Mouse (Mus musculus) ovary, adult 18-20 months (tissue): ENCODE results near the gene Bloc1s3.

Source experiments
- DNase-seq: peaks from one replicate; pipeline ENCODE4 v3.0.0; 2022; ENCODE audit warnings: low spot score, mixed read lengths

Bloc1s3 gene

DNA sequence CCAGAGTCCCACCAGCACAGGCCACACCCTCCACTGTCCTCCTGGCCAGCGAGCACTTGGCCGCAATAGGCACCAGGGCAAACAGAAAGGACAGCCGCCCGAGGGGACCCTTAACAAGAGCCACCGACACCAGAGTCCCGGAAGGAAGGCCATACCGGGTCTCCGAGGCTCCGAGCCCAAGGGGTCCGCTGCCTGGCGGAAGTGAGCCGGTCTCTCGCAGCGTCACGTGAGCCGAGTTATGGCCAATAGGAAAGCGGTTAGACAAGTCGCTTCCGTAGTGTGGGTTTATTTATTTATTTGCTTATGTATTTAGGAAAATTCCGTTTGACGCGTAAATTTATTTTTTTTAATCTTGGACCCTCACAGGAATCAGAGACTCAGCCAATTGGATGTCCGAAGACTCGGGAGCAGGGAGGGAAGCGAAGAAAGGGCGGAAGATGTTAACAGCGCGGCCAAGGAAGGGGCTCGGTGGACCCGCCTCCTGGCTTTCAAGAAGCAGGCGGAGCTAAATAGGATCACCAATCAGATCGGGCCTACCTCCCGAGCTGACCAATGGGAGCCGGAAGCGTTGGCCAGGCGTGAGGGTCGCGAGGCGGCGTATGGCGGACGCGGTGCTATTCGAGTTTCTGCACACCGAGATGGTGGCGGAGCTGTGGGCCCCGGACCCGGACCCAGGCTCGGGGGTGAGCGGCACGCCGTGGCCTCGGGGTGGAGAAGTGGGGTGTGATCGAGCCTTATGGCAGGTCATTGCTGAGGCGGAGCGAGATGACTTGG lies at the start of gene Bloc1s3, which contains the start of gene Trappc6a:
TSS of gene Bloc1s3 (minus strand) at position 218 of the 774 bp plus-strand sequence.
TSS of gene Trappc6a (plus strand) at position 246 of the 774 bp plus-strand sequence.
- DNase-seq, result peak; percentile 88

DNA sequence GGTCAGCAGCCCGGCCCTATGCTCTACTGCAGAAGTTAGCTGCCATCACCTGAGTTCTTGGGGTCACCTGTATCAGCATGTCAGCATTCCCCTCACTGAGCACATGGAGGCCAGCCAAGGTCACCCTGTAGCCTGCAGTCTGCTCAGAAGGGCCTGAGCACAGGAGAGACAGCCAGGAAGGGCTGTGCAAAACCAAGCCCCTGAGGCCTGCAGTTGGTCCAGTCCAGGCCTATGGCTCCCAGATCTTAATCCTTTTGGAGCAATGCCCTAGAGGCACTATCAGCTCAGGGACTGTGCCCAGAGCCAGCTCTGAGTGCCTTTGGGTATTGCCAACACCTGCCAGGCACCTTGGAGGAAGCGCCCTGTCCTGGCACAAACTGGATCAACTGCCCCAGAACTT lies 48.9 kb upstream of the Bloc1s3 start:
- no peak for DNase-seq

DNA sequence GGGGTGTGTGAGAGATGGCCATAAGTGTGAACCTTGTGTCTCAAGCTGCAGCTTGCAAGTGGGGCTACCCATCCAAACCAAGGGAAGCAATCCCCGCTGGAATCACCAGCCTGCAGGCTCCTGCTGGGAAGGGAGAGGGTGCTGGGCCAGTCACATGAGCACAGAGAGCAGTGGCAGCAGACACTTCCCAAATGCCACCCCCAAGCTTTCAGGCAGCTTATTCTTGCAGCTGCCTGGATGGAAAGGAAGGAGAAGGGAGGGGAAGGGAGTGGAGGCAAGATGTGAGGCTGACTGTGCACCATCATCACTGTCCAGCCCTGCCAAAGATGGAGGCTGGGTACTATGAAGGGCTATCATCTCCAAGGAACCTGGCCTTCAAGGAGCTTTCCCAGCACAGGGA lies 46.0 kb upstream of the Bloc1s3 start:
- no peak for DNase-seq

DNA sequence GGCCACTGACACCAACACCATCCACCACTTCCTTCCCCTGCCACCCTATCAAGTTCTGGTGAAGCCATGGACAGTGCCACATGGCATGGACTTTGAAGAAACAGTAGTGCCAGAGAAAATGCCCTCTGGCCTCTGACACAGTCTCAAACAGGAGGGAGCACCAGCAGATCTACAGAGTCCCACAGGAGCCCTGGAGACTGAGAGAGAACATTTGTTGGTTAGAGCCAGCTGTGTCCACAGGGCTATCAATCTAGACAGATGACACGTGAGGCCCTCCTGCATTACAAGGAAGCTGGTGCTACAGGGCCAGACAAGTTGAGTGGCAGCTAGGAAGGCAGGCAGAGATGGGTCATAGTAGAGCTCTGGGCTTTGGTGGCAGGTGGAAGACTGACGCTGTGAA lies 44.3 kb upstream of the Bloc1s3 start:
- DNase-seq, result no peak

DNA sequence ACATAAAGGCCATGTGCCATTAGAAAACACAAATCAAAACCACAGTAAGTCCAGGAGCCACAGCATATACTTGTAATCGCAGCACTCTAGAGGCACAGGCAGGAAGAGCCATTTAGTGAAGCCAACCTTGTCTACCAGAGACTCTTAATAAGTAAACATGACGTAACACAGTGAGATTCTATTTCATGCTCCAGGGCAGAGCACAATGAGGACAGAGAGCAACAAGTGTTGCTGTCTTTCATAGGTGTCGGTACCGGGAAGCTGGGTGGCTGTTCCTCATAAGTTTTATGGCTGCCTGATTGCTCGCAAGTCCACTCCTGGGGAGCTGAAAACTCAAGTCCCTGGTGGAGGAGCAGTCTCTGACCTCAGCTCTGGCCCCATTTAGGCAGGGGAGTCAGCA lies 43.5 kb upstream of the Bloc1s3 start:
- no peak for DNase-seq

DNA sequence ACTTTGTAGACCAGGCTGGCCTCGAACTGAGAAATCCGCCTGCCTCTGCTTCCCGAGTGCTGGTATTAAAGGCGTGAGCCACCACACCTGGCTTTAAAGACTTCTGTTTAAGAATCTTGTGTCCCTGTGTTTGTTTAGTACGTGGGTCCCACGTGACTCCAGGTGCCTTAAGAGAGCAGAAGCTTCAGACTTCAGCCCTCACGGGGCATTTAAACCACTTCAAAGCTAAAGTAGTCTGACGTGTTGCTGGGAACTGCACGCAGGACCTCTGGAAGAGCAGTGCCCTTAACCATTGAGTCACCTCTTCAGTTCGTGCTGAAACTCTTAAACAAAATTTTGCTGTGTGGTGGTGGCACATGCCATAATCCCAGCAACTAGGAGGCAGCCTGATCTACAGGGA lies 41.2 kb upstream of the Bloc1s3 start:
- DNase-seq, result no peak

DNA sequence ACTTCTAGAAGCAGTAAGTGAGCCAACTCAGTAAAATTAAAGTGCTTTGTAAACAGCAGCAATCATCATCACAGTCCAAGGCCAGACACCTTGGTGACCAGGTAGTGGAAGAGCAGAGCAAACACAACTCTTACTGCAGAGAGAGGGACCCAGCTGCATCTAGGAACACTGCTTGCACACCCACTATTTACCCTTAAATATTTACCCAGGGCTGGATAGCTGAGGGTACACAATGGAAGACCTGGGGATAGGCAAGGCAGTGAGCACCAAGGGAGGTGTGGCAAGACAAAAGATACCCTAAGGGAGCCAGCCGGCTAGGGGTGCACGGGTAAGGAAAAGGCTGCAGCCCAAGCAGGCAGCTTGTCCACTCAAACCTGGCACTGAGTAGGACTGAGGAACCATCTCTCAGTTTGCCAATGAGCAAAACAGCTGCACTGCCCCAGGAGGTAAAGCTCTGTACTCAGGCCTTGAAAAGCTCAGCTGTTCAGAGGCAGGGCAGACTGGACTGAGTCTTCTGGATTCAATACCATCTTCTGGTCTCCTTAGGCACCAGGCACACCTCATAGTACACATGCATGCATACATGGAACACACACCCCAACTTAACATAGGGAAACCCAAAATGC lies 39.3 kb upstream of the Bloc1s3 start:
- no peak for DNase-seq

DNA sequence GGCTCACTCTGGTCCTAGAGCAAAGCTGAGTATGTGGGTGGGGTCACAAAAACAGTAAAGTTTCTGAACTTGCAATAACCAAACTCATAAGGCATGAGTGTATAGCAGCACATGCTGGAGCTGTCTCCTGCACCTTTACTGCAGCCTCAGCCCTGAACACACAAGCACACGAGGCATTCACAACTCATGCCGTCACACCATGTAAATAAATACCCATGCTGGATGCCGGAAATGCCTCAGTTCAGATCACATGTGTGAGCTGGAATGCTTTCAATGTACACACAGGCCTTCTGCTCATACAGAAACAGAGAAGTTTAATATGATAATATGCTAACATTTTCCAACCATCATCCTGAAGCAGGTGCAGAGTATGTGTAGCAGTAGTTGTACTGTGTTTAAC lies 37.8 kb upstream of the Bloc1s3 start:
- no peak for DNase-seq

DNA sequence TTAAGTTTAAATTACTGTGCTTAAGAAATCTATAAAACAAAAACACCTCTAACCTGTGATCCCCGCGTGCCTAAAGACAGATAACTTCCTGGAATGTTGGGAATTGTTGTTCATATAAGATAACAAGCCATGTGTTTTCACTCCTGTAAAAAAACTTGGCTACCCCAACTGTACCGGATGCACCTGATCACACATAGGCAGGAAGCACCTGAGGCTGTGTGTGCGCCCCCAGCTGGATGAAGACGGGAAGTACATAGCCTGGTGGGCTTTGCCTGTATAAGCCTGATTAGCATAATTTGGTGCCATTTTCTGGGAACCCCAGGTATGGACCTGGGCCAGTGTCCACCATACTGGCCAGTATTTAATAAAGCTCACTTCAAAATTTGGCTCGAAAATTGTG lies 35.4 kb upstream of the Bloc1s3 start:
- no peak for DNase-seq

DNA sequence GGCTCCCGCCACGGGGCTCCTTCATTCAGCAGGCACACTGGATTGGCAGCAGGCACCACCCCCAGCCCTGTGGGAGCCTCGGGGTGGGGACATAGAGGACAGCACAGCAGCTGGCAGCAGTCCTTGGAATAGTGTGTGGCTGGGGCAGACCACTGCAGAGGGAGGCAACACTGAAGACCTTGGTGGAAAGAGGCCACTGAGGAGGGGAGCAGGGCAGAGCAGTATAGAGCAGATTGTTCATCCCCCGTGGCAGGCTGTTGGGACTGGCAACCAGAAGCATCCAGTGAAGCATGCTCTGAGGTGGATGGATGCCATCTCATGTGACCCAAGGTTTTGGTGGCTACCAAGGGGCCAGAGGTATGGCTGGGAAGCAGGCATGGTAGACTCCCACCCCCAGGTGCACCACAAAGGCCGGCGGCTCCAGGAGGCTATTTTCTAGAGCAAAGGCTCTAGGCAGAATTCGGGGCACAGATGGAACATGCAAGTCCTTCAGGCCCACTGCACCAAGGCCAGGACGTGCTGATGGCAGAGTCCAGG lies 34.1 kb upstream of the Bloc1s3 start:
- peak; percentile 41 for DNase-seq

DNA sequence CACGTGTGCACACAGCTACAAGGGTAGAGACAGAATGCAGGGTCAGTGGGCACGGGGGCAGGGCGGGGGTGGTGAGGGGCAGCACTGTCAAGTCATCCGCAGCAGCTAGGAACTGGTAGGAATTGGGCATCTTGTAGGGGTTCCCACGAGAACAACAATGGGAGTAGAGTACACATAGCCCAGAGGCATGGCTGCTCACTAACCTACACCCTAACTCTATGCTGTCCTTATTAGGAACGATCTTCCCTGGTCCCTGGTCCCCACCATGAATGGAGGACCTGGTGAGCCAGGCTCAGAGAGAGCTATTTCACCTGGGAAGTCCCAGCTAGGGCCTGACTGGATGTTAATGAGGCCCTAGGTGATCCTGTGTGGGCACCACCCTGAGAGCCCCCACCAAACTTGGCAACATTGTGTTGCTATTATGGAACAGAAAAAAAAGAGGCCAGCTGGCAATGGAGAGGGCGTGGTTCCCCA lies 33.6 kb upstream of the Bloc1s3 start:
- DNase-seq, result no peak

DNA sequence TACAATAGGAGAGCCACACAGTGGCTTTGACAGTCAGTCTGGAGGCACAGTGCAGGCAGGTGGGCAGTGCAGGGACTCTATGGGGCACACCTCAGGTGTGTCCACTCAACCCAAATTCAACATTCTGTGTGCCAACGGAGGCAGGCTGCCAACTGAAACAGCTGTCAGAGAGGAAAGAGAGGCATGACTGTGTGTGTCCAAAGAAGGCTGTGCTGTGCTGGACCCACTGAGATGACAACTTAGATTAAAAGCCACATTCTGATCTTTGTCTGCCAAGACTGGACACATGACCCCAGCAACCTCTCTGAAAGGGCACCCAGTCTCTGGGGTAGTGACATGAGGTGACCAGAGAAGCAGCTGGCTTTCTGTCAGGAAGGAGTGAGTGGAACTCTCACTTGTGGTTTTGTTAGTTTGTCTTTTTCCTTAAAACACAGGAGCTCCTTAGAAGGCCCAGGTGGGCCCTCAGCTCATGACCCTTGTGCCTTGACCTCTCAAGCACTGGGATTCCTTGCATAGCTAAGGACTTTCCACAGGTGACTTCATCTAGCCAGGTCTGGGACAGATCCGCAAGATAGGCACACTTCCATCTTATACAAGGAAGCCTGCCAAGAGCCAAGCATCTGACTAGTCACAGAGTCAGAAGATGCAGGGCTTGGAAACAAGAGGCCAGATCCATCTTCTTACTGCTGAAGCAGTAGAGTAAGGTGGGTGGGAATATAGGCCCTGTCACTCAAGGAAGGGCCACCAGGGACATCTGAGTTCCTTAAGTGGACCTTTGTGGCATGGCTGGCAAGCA lies 32.8 kb upstream of the Bloc1s3 start:
- no peak for DNase-seq

DNA sequence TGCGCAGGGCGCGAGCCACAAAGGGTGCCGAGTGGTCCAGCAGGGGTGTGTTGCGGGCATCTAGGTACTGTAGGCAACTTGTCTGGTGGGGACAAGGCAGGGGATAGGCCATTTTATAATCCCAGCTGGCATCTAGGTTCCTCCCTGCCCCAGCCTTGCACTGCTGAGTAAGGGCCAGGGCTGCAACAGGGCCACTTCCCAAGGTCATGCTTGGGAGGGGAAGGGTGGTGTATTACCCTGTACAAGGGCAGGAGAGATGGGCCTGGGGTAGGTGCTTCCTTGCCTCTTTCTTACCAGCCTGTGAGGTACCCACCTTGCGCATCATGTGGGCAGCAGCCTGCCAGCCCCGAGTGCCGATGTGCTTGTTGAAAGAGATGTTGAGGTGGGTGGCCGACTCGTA lies 26.5 kb upstream of the Bloc1s3 start:
- no peak for DNase-seq

DNA sequence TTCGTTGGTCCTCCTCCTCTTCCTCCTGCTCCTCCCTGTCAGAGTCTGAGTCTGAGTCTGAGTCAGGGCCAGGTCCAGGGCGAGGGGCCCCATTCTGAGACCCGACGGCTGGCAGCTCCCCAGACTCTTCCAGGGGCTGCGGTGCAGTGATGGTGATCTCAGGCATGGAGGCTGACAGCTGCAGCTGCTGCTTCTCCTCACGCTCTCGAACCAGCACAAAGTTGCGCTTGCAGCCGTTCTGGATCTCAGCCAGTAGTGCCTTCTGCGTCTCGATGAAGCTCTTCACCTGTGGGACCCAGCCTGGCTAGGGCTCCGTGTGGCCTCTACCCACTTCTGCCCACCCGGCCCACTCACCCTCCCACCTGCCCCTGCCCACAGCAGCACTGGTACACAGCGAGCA lies 24.1 kb upstream of the Bloc1s3 start:
- no peak for DNase-seq

DNA sequence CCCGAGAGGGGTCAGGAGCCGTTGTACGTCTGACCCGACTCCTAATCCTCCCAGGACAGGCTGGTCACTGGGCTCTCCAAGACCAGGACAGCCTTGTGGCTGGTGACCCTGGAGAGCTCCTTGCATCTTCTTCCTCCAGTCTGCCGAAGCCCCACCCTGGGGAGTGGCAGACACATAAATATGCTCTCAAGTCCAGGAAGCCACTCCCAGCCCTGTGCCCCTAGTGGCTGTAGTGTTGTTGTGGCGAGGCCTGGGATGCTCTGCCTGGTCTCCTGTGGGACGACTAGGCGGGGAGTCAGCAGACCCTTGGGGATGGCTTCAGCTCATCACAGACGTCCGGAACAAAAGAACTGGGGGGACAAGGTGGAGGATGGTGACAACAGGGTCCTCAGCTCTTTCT lies 22.9 kb upstream of the Bloc1s3 start:
- DNase-seq, result no peak

DNA sequence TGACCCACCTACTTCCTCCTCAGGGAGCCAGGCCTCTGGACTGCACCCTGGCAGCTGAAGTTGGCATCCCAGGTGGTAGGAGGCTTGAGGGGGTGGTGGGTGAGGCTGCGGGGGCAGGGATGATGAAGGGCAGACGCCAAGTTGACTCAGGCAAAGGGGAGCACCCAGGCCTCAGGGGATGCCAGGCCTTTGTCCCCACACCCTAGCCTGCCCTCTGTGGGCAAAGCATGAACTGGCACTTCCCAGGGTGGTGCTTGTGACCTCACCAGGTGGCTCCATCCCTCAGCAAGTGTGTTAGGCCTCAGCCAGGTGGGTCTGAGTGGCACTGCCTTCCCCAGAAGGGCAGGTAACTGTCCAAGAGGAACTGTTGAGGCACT lies 16.9 kb upstream of the Bloc1s3 start:
- no peak for DNase-seq

DNA sequence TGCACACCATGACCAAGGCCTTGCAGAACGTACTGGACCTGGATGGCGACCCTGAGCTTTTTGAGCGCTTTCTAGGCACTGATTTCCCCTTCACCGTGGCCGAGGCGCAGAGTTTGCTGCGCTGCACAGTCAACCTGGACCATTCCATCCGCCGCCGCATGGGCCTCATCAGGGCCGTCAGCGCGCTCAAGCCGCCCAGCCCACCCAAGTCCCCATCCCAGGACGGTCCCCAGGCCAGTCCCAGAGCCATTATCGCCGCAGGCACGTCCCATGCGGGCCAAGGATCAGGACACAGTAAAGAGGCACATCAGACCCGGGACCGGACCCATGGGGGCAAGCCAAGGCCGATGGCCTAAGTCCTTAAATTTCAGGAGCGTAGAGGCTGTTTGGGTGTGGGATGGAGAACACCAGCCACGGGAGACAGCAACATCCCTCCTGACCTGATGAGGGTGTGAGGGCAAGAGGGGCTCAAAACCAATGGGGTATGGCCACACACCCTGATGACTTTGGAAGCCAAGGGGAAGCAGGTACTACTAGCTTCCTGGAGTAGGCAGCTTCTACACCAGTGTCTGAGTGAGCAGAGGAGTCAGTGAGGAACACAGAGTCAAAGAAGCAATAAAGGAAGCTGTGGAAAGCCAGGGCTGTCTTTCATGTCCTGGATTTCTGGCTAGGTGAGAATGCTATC lies 16.4 kb upstream of the Bloc1s3 start:
- DNase-seq, result no peak

DNA sequence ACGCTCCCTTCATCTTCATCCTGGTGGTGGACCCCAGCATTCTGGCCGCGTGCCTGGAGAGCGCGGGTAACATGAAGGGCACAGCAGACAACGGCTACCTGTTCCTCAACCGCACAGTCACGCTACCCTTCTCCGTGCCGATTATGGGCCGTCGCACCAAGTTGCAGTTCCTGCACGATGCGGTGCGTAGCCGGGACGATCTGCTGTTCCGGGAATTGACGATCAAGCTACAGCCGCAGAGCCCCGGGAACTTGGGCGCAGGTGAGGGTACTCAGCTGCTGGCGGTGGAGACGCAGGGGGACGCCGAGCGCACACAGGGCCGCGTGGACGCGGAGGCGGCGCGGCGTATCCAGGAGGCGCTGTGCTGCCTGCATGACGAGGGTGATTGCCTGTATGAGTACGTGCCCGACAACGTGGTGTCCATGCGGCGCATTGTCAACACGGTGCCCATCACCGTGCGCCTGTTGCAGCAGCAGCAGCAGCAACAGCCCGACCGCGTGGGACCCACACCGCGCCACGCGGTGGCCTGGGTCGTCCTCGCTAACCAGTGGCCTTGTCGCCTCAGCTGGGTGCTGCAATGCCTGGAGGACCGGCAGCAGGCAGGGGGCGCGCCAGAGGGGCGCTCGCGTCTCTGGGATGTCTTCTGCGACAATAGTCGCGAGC lies 15.7 kb upstream of the Bloc1s3 start:
- DNase-seq, result no peak

DNA sequence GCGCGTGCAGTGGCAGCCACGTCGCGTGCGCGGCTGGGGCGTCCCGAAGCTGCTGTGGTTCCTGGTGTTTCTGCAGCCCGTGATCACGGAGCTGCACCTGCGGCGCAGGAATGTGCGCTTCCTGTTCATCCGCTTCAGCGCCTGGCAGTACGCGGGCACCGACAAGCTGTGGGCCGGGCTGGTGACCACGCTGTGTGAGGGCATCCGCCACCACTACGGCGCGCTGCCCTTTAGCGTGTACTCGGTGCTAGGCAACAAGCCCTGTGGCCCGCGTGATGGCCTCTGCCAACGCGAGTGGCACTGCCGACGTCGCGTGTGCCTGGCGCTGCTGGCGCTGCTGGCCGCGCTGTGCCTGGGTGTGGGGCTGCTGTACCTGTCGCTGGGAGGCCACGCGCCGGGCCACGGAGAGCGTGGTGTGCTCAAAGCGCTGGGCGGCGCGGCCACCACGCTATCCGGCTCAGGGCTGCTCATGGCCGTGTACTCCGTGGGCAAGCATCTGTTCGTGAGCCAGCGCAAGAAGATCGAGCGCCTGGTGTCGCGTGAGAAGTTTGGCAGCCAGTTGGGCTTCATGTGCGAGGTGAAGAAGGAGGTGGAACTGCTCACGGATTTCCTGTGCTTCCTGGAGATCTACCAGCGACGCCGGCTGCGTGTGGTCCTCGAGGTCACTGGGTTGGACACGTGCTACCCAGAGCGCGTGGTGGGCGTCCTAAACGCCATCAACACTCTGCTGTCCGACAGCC lies 15.0 kb upstream of the Bloc1s3 start:
- no peak for DNase-seq

DNA sequence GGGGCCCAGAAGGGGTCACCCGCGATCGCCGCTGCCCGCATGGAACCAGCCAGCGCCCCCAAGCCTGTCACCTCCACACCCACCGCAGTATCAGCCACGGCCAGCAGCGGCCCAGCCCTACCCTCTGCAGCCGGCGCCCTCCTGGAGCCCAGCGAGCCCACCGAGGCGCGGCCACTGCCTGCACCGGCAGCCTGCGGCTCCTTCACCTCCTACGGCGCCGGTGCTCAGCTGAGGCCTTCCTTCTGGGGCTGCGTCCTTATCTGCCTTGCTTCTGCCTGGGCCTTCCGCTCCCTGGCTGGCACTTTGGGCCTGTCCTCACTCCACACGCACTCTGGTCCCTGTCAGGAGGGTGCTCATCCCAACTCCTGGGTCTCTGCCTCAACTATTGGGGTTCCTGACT lies 11.9 kb upstream of the Bloc1s3 start:
- no peak for DNase-seq
